Mouse (Mus musculus) limb, embryonic 14.5 days (tissue): Measurements from ENCODE around the gene Psmg3. TPM values are rescaled to one million over a fixed set of nuclear protein-coding genes. Genes with fewer than 3 reads are reported as not detected.

ENCODE experiments used
- ATAC-seq: fragments of 200-750 bp; cut with Nextera tagmentation; 2 replicates; pipeline ENCODE4 v1.8.0; 2017; ENCODE audit warnings: low read depth, moderate number of reproducible peaks, moderate TSS enrichment; ENCODE audit not compliant: low FRiP score
- DNase-seq: peaks from one replicate; pipeline ENCODE4 v3.0.0-alpha.2; 2015; ENCODE audit warnings: low spot score
- H3K27ac ChIP-seq: fragments of 300-500 bp; sonication (generic); replicated peaks from 2 replicates; pipeline ENCODE4 v1.5.1; 2014; ENCODE audit warnings: low read depth, mild to moderate bottlenecking, low read length, moderate library complexity, mixed read lengths
- H3K27me3 ChIP-seq: fragments of 300-500 bp; sonication (generic); 2 replicates; pipeline ENCODE4 v1.6.1; 2014; ENCODE audit warnings: low read length, mixed read lengths; ENCODE audit not compliant: control insufficient read depth, insufficient read depth
- H3K36me3 ChIP-seq: fragments of 300-500 bp; sonication (generic); 2 replicates; pipeline ENCODE4 v1.6.1; 2014; ENCODE audit warnings: mild to moderate bottlenecking, low read length, moderate library complexity, mixed read lengths; ENCODE audit not compliant: control insufficient read depth, insufficient read depth
- H3K4me1 ChIP-seq: fragments of 300-500 bp; sonication (generic); 2 replicates; pipeline ENCODE4 v1.6.1; 2014; ENCODE audit warnings: antibody characterized with exemption, low read length, mixed read lengths; ENCODE audit not compliant: control insufficient read depth, insufficient read depth
- H3K4me2 ChIP-seq: fragments of 300-500 bp; sonication (generic); replicated peaks from 2 replicates; pipeline ENCODE4 v1.6.1; 2014; ENCODE audit warnings: low read depth, mild to moderate bottlenecking, low read length, moderate library complexity; ENCODE audit not compliant: severe bottlenecking
- H3K4me3 ChIP-seq: fragments of 300-500 bp; sonication (generic); replicated peaks from 2 replicates; pipeline ENCODE4 v1.5.1; 2014; ENCODE audit warnings: low read length
- H3K9ac ChIP-seq: fragments of 300-500 bp; sonication (generic); 2 replicates; pipeline ENCODE4 v1.6.1; 2014; ENCODE audit warnings: mild to moderate bottlenecking, low read depth, low read length, moderate library complexity; ENCODE audit not compliant: severe bottlenecking
- H3K9me3 ChIP-seq: fragments of 300-500 bp; sonication (generic); 2 replicates; pipeline ENCODE4 v1.6.1; 2016; ENCODE audit warnings: low read length; ENCODE audit not compliant: control insufficient read depth
- POLR2A ChIP-seq: fragments of 200-500 bp; IDR thresholded peaks from 2 replicates; pipeline ENCODE4 v1.8.0; 2012; ENCODE audit warnings: inconsistent platforms, mild to moderate bottlenecking, moderate library complexity, borderline replicate concordance; ENCODE audit not compliant: insufficient read depth, insufficient read length; ENCODE audit errors: extremely low read depth
- WGBS: fragments of 180-500 bp; shearing (Covaris S2); extraction: QIAGEN DNeasy Blood & Tissue Kit; methylation state at CpG from one replicate; pipeline ENCODE4 v1.1.7; 2014; 5-methylcytosine and 5-hydroxymethylcytosine counted together
- polyA plus RNA-seq, 2 experiments: library from polyadenylated mRNA; depleted of rRNA in 1 of 2; stranded (reverse) in 1 of 2; unstranded in 1 of 2; fragments of >200 nt; fragmentation: Nextera tagmentation in 1 of 2; extraction: Ambion mirVana in 1 of 2; gene quantifications; 2 replicates each; pipeline versions ENCODE4 v1.2.1 to v1.2.3; 2012 to 2014

Gene Psmg3
- polyA plus RNA-seq, 2 experiments = 51.8 to 69.0 TPM

DNA sequence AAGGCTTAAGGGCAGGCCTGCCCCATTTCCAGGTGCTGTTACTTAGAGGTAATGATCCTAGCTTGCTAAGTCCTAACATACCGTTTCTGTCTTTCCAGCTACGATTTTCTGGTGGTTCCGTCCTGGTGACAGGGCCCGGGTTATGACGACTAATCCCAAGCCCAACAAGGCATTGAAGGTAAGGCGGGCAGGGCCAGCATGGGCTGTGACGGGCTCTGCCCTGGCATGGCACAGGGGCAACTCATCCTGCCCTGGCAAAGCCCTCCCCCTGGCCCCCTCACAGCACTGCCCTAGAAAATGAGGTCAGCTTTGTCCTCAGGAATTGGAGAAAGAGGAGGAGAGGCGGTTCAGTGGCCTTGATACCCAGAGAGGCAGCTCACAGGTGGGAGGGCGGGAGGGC is 27.6 kb downstream of the Psmg3 start:
- H3K27ac ChIP-seq = no peak overlapping the region
- H3K4me2 ChIP-seq = no peak overlapping the region
- H3K4me3 ChIP-seq = no peak overlapping the region
- no peak for ATAC-seq
- peaks cover 39% of the 10 kb centered on the region for H3K4me1 ChIP-seq
- H3K36me3 ChIP-seq = peaks cover 17% of the 10 kb centered on the region
- no peak for DNase-seq
- no peak overlapping the region for H3K9ac ChIP-seq
- TF ChIP-seq POLR2A = no peak
- H3K27me3 ChIP-seq = no peaks in the 10 kb centered on the region
- H3K9me3 ChIP-seq = no peaks in the 10 kb centered on the region
- WGBS = 87% methylated on average over 9 of the region's 9 CpGs

DNA sequence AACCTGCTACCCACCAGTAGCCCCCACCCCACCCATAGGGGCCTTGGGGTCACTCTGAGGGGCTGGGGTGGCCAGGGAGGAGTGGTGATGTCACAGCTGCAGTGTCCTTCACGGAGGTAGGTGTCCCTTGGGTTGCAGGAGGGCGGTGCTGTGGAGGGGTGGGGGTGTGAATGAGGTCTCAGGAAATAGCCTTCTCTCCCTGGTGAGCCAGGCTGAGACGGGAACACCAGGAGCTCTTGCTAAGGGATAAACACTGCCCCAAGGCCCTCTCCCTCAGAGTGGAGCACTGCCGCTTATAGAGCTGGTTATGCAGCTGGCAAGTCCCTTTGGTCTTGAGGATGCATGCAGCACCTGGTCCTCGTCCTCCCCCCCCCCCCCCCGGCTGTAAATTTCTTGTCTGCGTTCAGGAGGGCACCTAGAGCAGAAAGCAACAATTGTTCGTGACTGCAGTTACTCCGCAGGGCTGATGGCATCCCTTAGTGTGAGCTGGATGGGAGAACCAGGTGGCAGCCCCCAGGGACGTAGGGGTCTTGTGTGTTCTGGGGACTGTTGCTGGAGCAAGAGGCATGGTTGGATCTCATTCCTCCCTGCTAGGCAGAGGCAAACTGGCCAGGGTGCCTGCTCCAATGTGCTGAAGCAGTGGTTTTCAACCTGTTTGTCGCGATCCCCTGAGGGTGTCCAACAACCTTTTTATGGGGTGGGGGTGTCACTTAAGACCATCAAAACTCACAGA is 28.4 kb downstream of the Psmg3 start:
- Histone ChIP-seq H3K4me1 (peaks cover 32% of the 10 kb centered on the region), H3K9me3 (no peaks in the 10 kb centered on the region), H3K27ac (no peak overlapping the region), H3K36me3 (peaks cover 17% of the 10 kb centered on the region), H3K4me2 (no peak overlapping the region), H3K9ac (0 out of 2 replicates have a peak overlapping the region, but pooled peaks have one; percentile 38), H3K4me3 (no peak overlapping the region), H3K27me3 (no peaks in the 10 kb centered on the region)
- 45% methylated on average over 7 of the region's 12 CpGs for WGBS
- DNase-seq (peak; percentile 18), ATAC-seq (peak; percentile 9; the same call in 1 of the 2 replicates)
- no peak for TF ChIP-seq POLR2A

DNA sequence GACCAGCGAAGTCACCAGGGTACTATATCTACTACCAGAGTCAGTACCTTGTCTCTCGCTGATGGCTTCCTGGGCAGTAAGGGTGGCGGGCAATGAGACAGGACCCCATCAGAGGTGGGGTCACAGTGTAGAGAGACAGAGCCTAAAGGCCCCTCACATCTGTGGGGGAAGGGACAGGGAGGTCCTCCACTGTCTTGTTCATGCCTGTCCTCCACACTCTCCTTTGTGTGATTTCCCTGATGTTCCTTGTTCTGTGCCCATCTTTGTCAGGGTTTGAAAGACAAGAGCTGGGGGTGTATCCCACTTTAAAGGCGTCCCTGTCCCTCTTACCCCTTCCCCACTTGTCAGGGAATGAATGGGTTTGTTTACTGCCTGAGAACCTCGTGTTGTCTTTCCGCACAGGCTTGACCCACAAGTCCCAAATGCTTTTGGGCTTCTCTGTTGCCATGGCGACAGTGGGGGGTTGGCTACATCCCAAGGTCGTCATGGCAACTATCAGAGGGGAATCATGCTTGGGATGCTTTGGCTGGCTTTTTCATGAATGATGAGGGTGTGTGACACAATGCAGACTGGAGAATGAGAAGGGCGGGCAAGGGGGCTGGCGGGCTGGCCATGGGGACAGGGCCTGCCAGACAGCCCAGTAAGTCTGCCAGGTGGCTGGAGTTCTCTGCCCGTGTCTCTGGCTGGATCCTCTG is 29.1 kb downstream of the Psmg3 start:
- peaks cover 31% of the 10 kb centered on the region for H3K4me1 ChIP-seq
- WGBS = 45% methylated on average over 11 of the region's 11 CpGs
- H3K4me2 ChIP-seq = 0 out of 2 replicates have a peak overlapping the region, but pooled peaks have one; percentile 35
- TF ChIP-seq POLR2A = no peak
- DNase-seq = peak; percentile 70
- H3K4me3 ChIP-seq = no peak overlapping the region
- peak; percentile 42; the same call in 1 of the 2 replicates for ATAC-seq
- peaks cover 17% of the 10 kb centered on the region for H3K36me3 ChIP-seq
- peak overlapping the region; percentile 16; the same call in 1 of the 2 replicates for H3K27ac ChIP-seq
- H3K9ac ChIP-seq = no peak overlapping the region
- no peaks in the 10 kb centered on the region for H3K27me3 ChIP-seq
- H3K9me3 ChIP-seq = no peaks in the 10 kb centered on the region

DNA sequence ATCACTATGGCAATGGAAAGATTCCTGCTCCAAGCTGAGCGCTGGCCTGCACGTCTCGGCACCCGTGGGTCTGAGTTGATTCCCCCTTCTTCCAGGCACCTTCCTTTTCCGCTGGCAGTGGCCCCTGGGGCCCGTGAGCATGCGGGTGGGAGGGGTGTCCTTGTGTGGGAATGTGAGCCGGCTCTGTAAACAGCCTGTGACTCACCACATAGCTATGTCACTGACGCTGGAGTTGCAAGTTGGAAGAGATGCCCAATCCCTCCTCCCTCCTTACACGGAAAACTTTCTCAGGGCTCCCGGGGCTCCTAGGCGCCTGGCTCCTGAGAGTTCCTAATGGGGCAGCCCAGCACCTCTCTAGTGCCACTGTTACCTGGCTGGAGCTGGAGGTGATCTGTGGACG is 29.8 kb downstream of the Psmg3 start:
- Histone ChIP-seq H3K4me1 (peaks cover 38% of the 10 kb centered on the region), H3K4me2 (peak overlapping the region; percentile 35; the same call in 1 of the 2 replicates), H3K4me3 (no peak overlapping the region), H3K27ac (peak overlapping the region; percentile 16; the same call in 1 of the 2 replicates), H3K9me3 (no peaks in the 10 kb centered on the region), H3K36me3 (peaks cover 17% of the 10 kb centered on the region), H3K27me3 (no peaks in the 10 kb centered on the region), H3K9ac (peak overlapping the region; percentile 18)
- ATAC-seq = peak; percentile 79
- 13% methylated on average over 13 of the region's 13 CpGs for WGBS
- peak; percentile 74 for DNase-seq
- TF ChIP-seq POLR2A = no peak

DNA sequence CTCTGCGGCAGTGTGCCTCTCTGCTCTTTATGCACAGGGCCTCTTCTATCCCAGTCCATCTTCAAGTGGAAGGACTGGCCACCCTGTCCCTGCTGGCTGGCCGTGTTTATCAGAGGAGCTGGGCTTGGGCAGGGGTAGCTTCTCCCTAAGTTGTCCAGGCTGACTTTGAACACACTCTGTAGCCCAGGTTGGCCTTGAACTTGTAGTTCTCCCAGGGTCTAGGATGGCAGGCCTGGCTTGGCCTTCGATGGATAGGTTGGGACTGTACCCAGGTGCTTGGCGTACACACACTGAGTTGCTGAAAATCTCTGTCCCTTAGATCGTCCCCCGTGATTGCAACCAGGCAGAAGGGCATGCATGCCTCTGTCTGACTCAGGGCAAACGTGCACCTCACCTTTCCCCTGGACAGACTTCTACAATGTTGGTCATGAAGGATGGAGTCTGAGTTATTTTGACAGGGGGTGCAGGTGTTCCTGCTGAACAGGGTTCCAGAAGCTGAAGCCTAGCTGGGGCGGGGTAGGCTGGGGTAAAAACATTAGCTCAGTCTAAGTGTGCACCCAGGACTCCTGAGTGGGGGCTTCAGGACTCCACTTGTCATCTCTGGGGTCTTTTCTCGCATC is 30.6 kb downstream of the Psmg3 start:
- 78% methylated on average over 9 of the region's 9 CpGs for whole genome bisulfite sequencing
- DNase-seq (no peak), ATAC-seq (no peak)
- peaks cover 12% of the 10 kb centered on the region for H3K36me3 ChIP-seq
- no peaks in the 10 kb centered on the region for H3K9me3 ChIP-seq
- H3K4me3 ChIP-seq = no peak overlapping the region
- TF ChIP-seq POLR2A = no peak
- H3K4me1 ChIP-seq = peaks cover 38% of the 10 kb centered on the region
- 0 out of 2 replicates have a peak overlapping the region, but pooled peaks have one; percentile 35 for H3K4me2 ChIP-seq
- H3K27ac ChIP-seq = no peak overlapping the region
- H3K9ac ChIP-seq = no peak overlapping the region
- no peaks in the 10 kb centered on the region for H3K27me3 ChIP-seq
